8 mouse cellular contexts compared by ENCODE assay signal in genomic region chr6:21795072-21795407, GRCm38 (mm10). TPM values are rescaled to one million over a fixed set of nuclear protein-coding genes. Genes with fewer than 3 reads are reported as not detected.
DNase-seq lines count a peak whose midpoint lies in the region; ATAC-seq and TF ChIP-seq lines count a peak whose summit lies in the region.

No protein-coding gene starts in this region.

- no peak overlapping the region for H3K9ac ChIP-seq in ES-E14 (ENCODE audit: insufficient read depth, low read depth, low read length, poor library complexity, severe bottlenecking)
- H3K9ac ChIP-seq in lung, postnatal 0 days (replicated peaks; ENCODE audit: low read depth), result no peak overlapping the region

- DNase-seq in ES-E14 (ENCODE audit: low read depth, low spot score), result peak; percentile 54
- DNase-seq in adrenal gland, postnatal 14 days, result peak; percentile 82
- peak; percentile 60 for DNase-seq in embryo, embryonic 9.5 days (ENCODE audit: extremely low spot score)
- peak; percentile 69 to 83 for DNase-seq in heart, postnatal 10 days
- peak; percentile 69 for DNase-seq in layer of hippocampus, adult 11-12 months (ENCODE audit: low spot score)
- peak; percentile 81 for DNase-seq in lung, postnatal 0 days (ENCODE audit: low spot score)
- DNase-seq in right cerebral cortex, adult 2 months (ENCODE audit: low spot score in 2 of 2), result peak; percentile 73 to 78
- no peak for DNase-seq in T-cell, adult 2 months (ENCODE audit: low spot score)

- no peak overlapping the region for H3K27ac ChIP-seq in ES-E14 (ENCODE audit: insufficient read depth, low read depth, low read length, poor library complexity, severe bottlenecking)
- no peak overlapping the region for H3K27ac ChIP-seq in lung, postnatal 0 days (ENCODE audit: low read length)

- in situ Hi-C loops in ES-E14 (cut with MboI; ENCODE audit: low sequenced_read_pairs in 2 of 2, unreplicated experiment in 2 of 2), result loop anchor here (10.0 to 25.0 kb wide), 2 partner anchors 290 to 292 kb away; no protein-coding TSS in a partner anchor

- H3K4me1 ChIP-seq in ES-E14 (ENCODE audit: control insufficient read depth in 2 of 2, insufficient read depth in 2 of 2, low read length in 2 of 2, poor library complexity in 1 of 2), result no peaks in the 10 kb centered on the region
- peaks cover 4% of the 10 kb centered on the region; the same call in 1 of the 2 replicates for H3K4me1 ChIP-seq in lung, postnatal 0 days (ENCODE audit: insufficient read depth, low read depth, low read length)

- WGBS in lung, postnatal 0 days, result 2% methylated on average over 7 of the region's 7 CpGs

- H3K4me3 ChIP-seq in ES-E14 (ENCODE audit: insufficient read depth in 1 of 2, low read depth in 1 of 2, low read length in 2 of 2, poor library complexity in 1 of 2, severe bottlenecking in 1 of 2), result no peak overlapping the region
- H3K4me3 ChIP-seq in lung, postnatal 0 days (ENCODE audit: low read depth, low read length), result no peak overlapping the region

- H3K9me3 ChIP-seq in ES-E14 (ENCODE audit: control insufficient read depth, insufficient read depth, low read depth, low read length), result no peaks in the 10 kb centered on the region
- no peaks in the 10 kb centered on the region for H3K9me3 ChIP-seq in lung, postnatal 0 days (ENCODE audit: low read length)

- no peak overlapping the region for H3K4me2 ChIP-seq in lung, postnatal 0 days (replicated peaks; ENCODE audit: low read depth, low read length)

- TF ChIP-seq CTCF in lung, postnatal 0 days (IDR thresholded peaks at IDR 0.05), result peak; percentile 79

- ATAC-seq in lung, postnatal 0 days, result peak; percentile 60

- no peaks in the 10 kb centered on the region for H3K27me3 ChIP-seq in lung, postnatal 0 days (replicated peaks; ENCODE audit: insufficient read depth, low read length)

- intact Hi-C loops in heart, postnatal 10 days (cut with DNase I), result loop anchor here (2.0 to 10.0 kb wide), 5 partner anchors 120 to 292 kb away; partner anchors contain the start of gene Ing3

- H3K36me3 ChIP-seq in ES-E14 (ENCODE audit: control insufficient read depth, insufficient read depth, low read length, poor library complexity, severe bottlenecking), result no peaks in the 10 kb centered on the region
- H3K36me3 ChIP-seq in lung, postnatal 0 days (ENCODE audit: insufficient read depth, low read length), result no peaks in the 10 kb centered on the region

- TF ChIP-seq EP300 in lung, postnatal 0 days (IDR thresholded peaks at IDR 0.05), result no peak

TF ChIP-seq in ES-E14, 5 proteins besides CTCF, POLR2A, EP300 and RAD21:
- 0 out of 2 replicates have a peak, but pooled peaks have one; percentile 26 for TF ChIP-seq ZC3H11A (IDR thresholded peaks at IDR 0.05; ENCODE audit: borderline replicate concordance, low read depth, low read length)
- TF ChIP-seq HCFC1 (IDR thresholded peaks at IDR 0.05; ENCODE audit: borderline replicate concordance, insufficient read depth, low read length), result no peak

RNA-seq across cellular contexts. Expression of gene Tspan12, which starts 57.3 kb away (rescaled TPM):
- 2.0 and 2.5 TPM in 2 replicates for total RNA-seq in ES-E14 (2012; rRNA removed)
- total RNA-seq in adrenal gland, postnatal 14 days (2021), result 177 and 191 TPM in 2 replicates
- 100 to 1,000 TPM in 1 of 2 experiments, 10 to 100 TPM in 1; 93.8 to 102 TPM for total RNA-seq in heart, postnatal 10 days (2021)
- polyA plus RNA-seq in lung, postnatal 0 days (2015; fragmentation: Nextera tagmentation; extraction: Ambion mirVana), result 84.2 and 85.5 TPM in 2 replicates

Comparison
In these comparisons a context has a peak if more than half of its experiments do, and no peak if none do; other contexts are left out.
1. RNA of gene Tspan12, which starts 57.3 kb away (total RNA-seq): 177 to 191 TPM in adrenal gland, postnatal 14 days and 93.8 to 102 TPM in heart, postnatal 10 days; 2.0 to 2.5 TPM in ES-E14; every median in the first group is over 10 times any median in the second.